Mouse (Mus musculus): Measurements from ENCODE around the gene Ppp1r13b.

DNA sequence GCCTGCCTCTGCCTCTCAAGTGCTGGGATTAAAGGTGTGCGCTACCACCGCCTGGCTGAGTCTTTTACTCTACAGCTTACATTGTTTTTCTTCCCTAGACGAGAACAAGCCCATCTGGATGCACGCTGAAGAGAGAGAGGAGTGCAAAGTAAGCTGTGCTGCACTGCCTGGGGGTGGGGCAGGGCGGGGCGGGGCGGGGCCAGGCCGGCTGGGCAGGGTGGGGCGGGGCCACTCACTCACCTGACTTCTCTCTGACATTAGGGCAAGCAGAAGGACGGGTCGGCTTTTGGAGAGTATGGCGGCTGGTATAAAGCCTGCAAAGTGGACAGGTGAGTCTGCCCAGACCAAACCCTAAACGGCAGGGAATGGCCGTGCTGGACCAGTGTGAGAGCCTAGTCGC, 122.7 kb downstream of the Ppp1r13b start:
- TF ChIP-seq CTCF (IDR thresholded peaks at IDR 0.05; ENCODE audit: extremely low read depth, insufficient read depth, insufficient read length, insufficient replicate concordance): no peak
- TF ChIP-seq POLR2A (IDR thresholded peaks at IDR 0.05; ENCODE audit: low read depth, low read length): no peak
